In genomic region chr4:59382131-59382530, GRCm38 (mm10) we compare ENCODE assay signal across 9 mouse cellular contexts. TPM values are rescaled to one million over a fixed set of nuclear protein-coding genes. Genes with fewer than 3 reads are reported as not detected.
A peak's percentile ranks its signal among the peaks of the same experiment; 100 is the strongest.
DNase-seq lines count a peak whose midpoint lies in the region; ATAC-seq and TF ChIP-seq lines count a peak whose summit lies in the region.
"Had no signal": no experiment of that assay in that cellular context is flagged by ENCODE, and none has a peak within 500 bp of the region (broad histone marks: within the 10 kb centered on the region; RNA-seq: fewer than 3 reads in every experiment).

No protein-coding gene starts in this region.

- in situ Hi-C loops in ES-E14 (cut with MboI; ENCODE audit: low sequenced_read_pairs in 2 of 2, unreplicated experiment in 2 of 2): no loop called here

- peak overlapping the region; percentile 54 for H3K9ac ChIP-seq in ES-E14 (ENCODE audit: insufficient read depth, low read depth, low read length, poor library complexity, severe bottlenecking)
- H3K9ac ChIP-seq in embryonic facial prominence, embryonic 11.5 days (replicated peaks; ENCODE audit: low read length): peak overlapping the region; percentile 22; the same call in 1 of the 2 replicates
- no peak overlapping the region for H3K9ac ChIP-seq in hindbrain, embryonic 12.5 days
- H3K9ac ChIP-seq in midbrain, embryonic 11.5 days (ENCODE audit: low read length): peak overlapping the region; percentile 37

- peak overlapping the region in 1 of 2 experiments; percentile 64; a peak in 2 of 4 replicates for H3K4me3 ChIP-seq in ES-E14 (ENCODE audit: insufficient read depth in 1 of 2, low read depth in 1 of 2, low read length in 2 of 2, poor library complexity in 1 of 2, severe bottlenecking in 1 of 2)
- H3K4me3 ChIP-seq in embryonic facial prominence, embryonic 11.5 days (ENCODE audit: low read depth, low read length): no peak overlapping the region
- H3K4me3 ChIP-seq in hindbrain, embryonic 12.5 days: no peak overlapping the region
- no peak overlapping the region; the same call in 1 of the 2 replicates for H3K4me3 ChIP-seq in midbrain, embryonic 11.5 days (ENCODE audit: low read depth, low read length)

- peaks cover 2% of the 10 kb centered on the region in 2 experiments; a peak in 1 of 4 replicates for H3K4me1 ChIP-seq in ES-E14 (ENCODE audit: control insufficient read depth in 2 of 2, insufficient read depth in 2 of 2, low read length in 2 of 2, poor library complexity in 1 of 2)
- H3K4me1 ChIP-seq in embryonic facial prominence, embryonic 11.5 days (ENCODE audit: control insufficient read depth, insufficient read depth, low read length): no peaks in the 10 kb centered on the region
- no peaks in the 10 kb centered on the region; the same call in 1 of the 2 replicates for H3K4me1 ChIP-seq in hindbrain, embryonic 12.5 days
- H3K4me1 ChIP-seq in midbrain, embryonic 11.5 days (ENCODE audit: control insufficient read depth, insufficient read depth, low read length): no peaks in the 10 kb centered on the region

- H3K9me3 ChIP-seq in ES-E14 (ENCODE audit: control insufficient read depth, insufficient read depth, low read depth, low read length): no peaks in the 10 kb centered on the region
- H3K9me3 ChIP-seq in embryonic facial prominence, embryonic 11.5 days (replicated peaks; ENCODE audit: control insufficient read depth, low read length): no peaks in the 10 kb centered on the region
- H3K9me3 ChIP-seq in hindbrain, embryonic 12.5 days (replicated peaks): no peaks in the 10 kb centered on the region
- no peaks in the 10 kb centered on the region for H3K9me3 ChIP-seq in midbrain, embryonic 11.5 days (ENCODE audit: control insufficient read depth, low read length)

- intact Hi-C loops in gastrocnemius, postnatal 14 days (cut with DNase I; ENCODE audit: low total_unique reads): no loop called here

- DNase-seq in ES-E14 (ENCODE audit: low read depth, low spot score): peak; percentile 21
- peak; percentile 54 for DNase-seq in embryonic facial prominence, embryonic 11.5 days (ENCODE audit: low spot score)
- peak; percentile 89 for DNase-seq in midbrain, embryonic 11.5 days (ENCODE audit: low spot score, missing footprints)
- no peak for DNase-seq in natural killer cell, adult 2 months (ENCODE audit: low spot score in 2 of 2)
- DNase-seq in thymus, postnatal 4 days: no peak
- no peak for DNase-seq in left cerebral cortex, adult 18-20 months (ENCODE audit: low spot score in 2 of 2)
- DNase-seq in gastrocnemius, postnatal 14 days: no peak
- DNase-seq: adrenal gland, adult 8-10 months had no signal

- H3K27ac ChIP-seq in ES-E14 (ENCODE audit: insufficient read depth, low read depth, low read length, poor library complexity, severe bottlenecking): no peak overlapping the region
- H3K27ac ChIP-seq in embryonic facial prominence, embryonic 11.5 days (replicated peaks; ENCODE audit: low read depth, low read length): no peak overlapping the region
- H3K27ac ChIP-seq in hindbrain, embryonic 12.5 days: no peak overlapping the region
- no peak overlapping the region for H3K27ac ChIP-seq in midbrain, embryonic 11.5 days (ENCODE audit: low read depth, low read length)

- peak; percentile 73; the same call in 1 of the 2 replicates for ATAC-seq in embryonic facial prominence, embryonic 11.5 days (replicated peaks; ENCODE audit: insufficient number of reproducible peaks, low FRiP score, low TSS enrichment, low read depth)
- no peak for ATAC-seq in hindbrain, embryonic 12.5 days (ENCODE audit: low FRiP score)
- ATAC-seq in midbrain, embryonic 11.5 days (ENCODE audit: low FRiP score): peak; percentile 79

- 19% methylated on average over 12 of the region's 12 CpGs for WGBS in embryonic facial prominence, embryonic 11.5 days
- 33% methylated on average over 12 of the region's 12 CpGs for WGBS in hindbrain, embryonic 12.5 days
- WGBS in midbrain, embryonic 11.5 days: 23% methylated on average over 12 of the region's 12 CpGs

- H3K27me3 ChIP-seq in embryonic facial prominence, embryonic 11.5 days (ENCODE audit: control insufficient read depth, insufficient read depth, low read length): no peaks in the 10 kb centered on the region
- H3K27me3 ChIP-seq in hindbrain, embryonic 12.5 days: no peaks in the 10 kb centered on the region
- H3K27me3 ChIP-seq in midbrain, embryonic 11.5 days (ENCODE audit: control insufficient read depth, insufficient read depth, low read length): no peaks in the 10 kb centered on the region

- H3K36me3 ChIP-seq in ES-E14 (ENCODE audit: control insufficient read depth, insufficient read depth, low read length, poor library complexity, severe bottlenecking): no peaks in the 10 kb centered on the region
- no peaks in the 10 kb centered on the region for H3K36me3 ChIP-seq in embryonic facial prominence, embryonic 11.5 days (replicated peaks; ENCODE audit: control insufficient read depth, insufficient read depth, low read depth, low read length)
- no peaks in the 10 kb centered on the region for H3K36me3 ChIP-seq in hindbrain, embryonic 12.5 days
- H3K36me3 ChIP-seq in midbrain, embryonic 11.5 days (ENCODE audit: control insufficient read depth, insufficient read depth, low read length): no peaks in the 10 kb centered on the region

- H3K4me2 ChIP-seq in embryonic facial prominence, embryonic 11.5 days (ENCODE audit: low read depth, low read length): peak overlapping the region; percentile 29
- peak overlapping the region; percentile 32; the same call in 1 of the 2 replicates for H3K4me2 ChIP-seq in hindbrain, embryonic 12.5 days (replicated peaks)
- H3K4me2 ChIP-seq in midbrain, embryonic 11.5 days: peak overlapping the region; percentile 32

TF ChIP-seq in ES-E14, 5 proteins besides CTCF, POLR2A, EP300 and RAD21:
- TF ChIP-seq MAFK (IDR thresholded peaks at IDR 0.05; ENCODE audit: insufficient read depth, low read depth, low read length): no peak
- no peak for TF ChIP-seq CHD2 (IDR thresholded peaks at IDR 0.05; ENCODE audit: low read depth, low read length)
- peak; percentile 25; the same call in 1 of the 2 replicates for TF ChIP-seq HCFC1 (IDR thresholded peaks at IDR 0.05; ENCODE audit: borderline replicate concordance, insufficient read depth, low read length)
- no peak for TF ChIP-seq ZNF384 (IDR thresholded peaks at IDR 0.05; ENCODE audit: low read depth, low read length)
- TF ChIP-seq ZC3H11A (IDR thresholded peaks at IDR 0.05; ENCODE audit: borderline replicate concordance, low read depth, low read length): no peak

RNA-seq across cellular contexts. Expression of gene Susd1, which starts 56.3 kb away (rescaled TPM):
- total RNA-seq in ES-E14 (2012; rRNA removed): 7.7 and 10.7 TPM in 2 replicates
- 0.84 and 3.0 TPM in 2 replicates for polyA plus RNA-seq in embryonic facial prominence, embryonic 11.5 days (2014; fragmentation: Nextera tagmentation; extraction: Ambion mirVana)
- polyA plus RNA-seq in hindbrain, embryonic 12.5 days (2016; fragmentation: Nextera tagmentation; extraction: Ambion mirVana): 1.3 and 1.4 TPM in 2 replicates
- polyA plus RNA-seq in midbrain, embryonic 11.5 days (2014; fragmentation: Nextera tagmentation; extraction: Ambion mirVana): 1.0 and 1.5 TPM in 2 replicates
- total RNA-seq in left cerebral cortex, adult 18-20 months (2021): 1 to 10 TPM; 6.1 to 7.3 TPM
- 1 to 10 TPM in 1 of 2 experiments, under 1 TPM in 1; 0.40 to 1.3 TPM for total RNA-seq in gastrocnemius, postnatal 14 days (2021)

Comparison
In these comparisons a context has a peak if more than half of its experiments do, and no peak if none do; other contexts are left out.
1. DNase-seq: peak in ES-E14 (single experiment), embryonic facial prominence, embryonic 11.5 days (single experiment) and midbrain, embryonic 11.5 days (single experiment); none in natural killer cell, adult 2 months (0 of 2), thymus, postnatal 4 days (single experiment), left cerebral cortex, adult 18-20 months (0 of 2) and gastrocnemius, postnatal 14 days (single experiment).
2. Peak in every context shown above with its lines, with median percentiles within 50 percentile points of each other: H3K4me2 ChIP-seq.